Mouse (Mus musculus) layer of hippocampus, adult 2 months (tissue): ENCODE data around the gene Map1lc3b. TPM values are rescaled to one million over a fixed set of nuclear protein-coding genes. Genes with fewer than 3 reads are reported as not detected.

Experiments
- DNase-seq, 2 experiments: peaks; one replicate each; pipeline ENCODE4 v3.0.0; 2022; ENCODE audit warnings: low spot score in 2 of 2
- H3K27ac ChIP-seq: fragments of 200-600 bp; 2 replicates; pipeline ENCODE4 v1.8.1; 2022
- H3K4me3 ChIP-seq: fragments of 200-600 bp; 2 replicates; pipeline ENCODE4 v1.8.1; 2022; ENCODE audit warnings: mild to moderate bottlenecking
- CTCF ChIP-seq: fragments of 200-600 bp; conservative IDR thresholded peaks from 2 replicates; pipeline ENCODE4 v1.8.1; 2022; ENCODE audit warnings: antibody characterized with exemption, mild to moderate bottlenecking, moderate library complexity
- long read RNA-seq, 2 experiments: library from polyadenylated mRNA; stranded (forward); transcript quantifications; one replicate each; pipeline ENCODE4 v2.0.0; 2021; ENCODE audit warnings: borderline mapping rate in 2 of 2
- total RNA-seq, 2 experiments: library from RNA; stranded (reverse); gene quantifications; 2 replicates each; pipeline ENCODE4 v1.2.3; 2021

Gene Map1lc3b
- total RNA-seq, result 100 to 1,000 TPM; 166 to 172 TPM
- long read RNA-seq, experiment 1, full-length matches to known transcripts, result 313 of 317 reads
- long read RNA-seq, experiment 1, partial matches to known transcripts, result 2 of 317 reads
- long read RNA-seq, experiment 1, other reads (novel, unspliced or antisense), result 2 of 317 reads
- long read RNA-seq, experiment 2, full-length matches to known transcripts, result 459 of 471 reads
- long read RNA-seq, experiment 2, partial matches to known transcripts, result 10 of 471 reads
- long read RNA-seq, experiment 2, other reads (novel, unspliced or antisense), result 2 of 471 reads

DNA sequence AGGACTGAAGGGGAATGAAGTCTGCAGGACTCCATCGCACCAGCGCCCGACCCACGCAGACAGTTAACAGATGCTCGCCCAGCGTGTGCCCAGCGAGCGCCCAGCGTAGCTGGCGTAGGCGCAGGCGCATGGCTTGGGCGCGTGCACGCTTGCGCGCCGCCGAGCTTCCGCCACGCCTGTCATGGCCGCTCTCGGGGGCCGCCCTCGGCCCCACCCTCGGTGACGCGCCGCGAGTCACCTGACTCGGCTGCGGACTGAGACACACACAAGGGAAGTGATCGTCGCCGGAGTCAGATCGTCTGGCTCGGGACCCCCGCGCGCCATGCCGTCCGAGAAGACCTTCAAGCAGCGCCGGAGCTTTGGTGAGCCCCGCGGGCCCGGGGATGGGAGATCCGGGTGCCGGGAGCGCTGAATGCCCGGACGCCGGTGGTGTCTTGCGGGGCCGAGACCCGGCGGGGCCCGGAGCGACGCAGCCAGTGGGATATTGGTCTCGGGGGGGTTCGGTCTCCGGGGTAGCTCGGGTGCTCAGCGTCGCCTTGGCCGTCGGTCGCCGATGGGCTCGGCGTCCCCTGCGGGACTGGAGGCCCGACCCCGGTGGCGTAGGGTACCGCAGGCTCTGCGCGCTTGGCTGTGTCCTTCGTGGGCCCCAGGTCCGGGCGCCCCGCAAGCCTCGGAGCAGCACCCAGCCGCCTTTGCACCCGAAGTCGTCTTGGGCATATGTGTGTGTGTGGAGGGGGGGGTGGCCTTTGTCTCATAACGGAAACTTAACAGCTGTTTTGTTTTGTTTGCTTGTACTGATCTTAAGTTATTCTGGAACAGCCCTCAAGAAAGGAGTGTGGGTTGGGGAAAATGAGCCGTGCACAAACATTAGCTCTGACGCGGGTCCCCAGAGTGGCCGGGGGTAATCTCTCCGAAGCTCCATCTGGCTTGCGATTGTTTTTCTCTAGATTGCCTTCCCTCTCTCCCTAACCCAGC is at the start of gene Map1lc3b:
Map1lc3b (plus strand) TSS at position 159 of the 975 bp plus-strand sequence.
- peak; percentile 21; the same call in 1 of the 2 replicates for TF ChIP-seq CTCF
- H3K27ac ChIP-seq, result peak within 1 kb of the TSS; percentile 94
- peak within 1 kb of the TSS; percentile 98 for H3K4me3 ChIP-seq
- DNase-seq, result peak; percentile 95 to 98

DNA sequence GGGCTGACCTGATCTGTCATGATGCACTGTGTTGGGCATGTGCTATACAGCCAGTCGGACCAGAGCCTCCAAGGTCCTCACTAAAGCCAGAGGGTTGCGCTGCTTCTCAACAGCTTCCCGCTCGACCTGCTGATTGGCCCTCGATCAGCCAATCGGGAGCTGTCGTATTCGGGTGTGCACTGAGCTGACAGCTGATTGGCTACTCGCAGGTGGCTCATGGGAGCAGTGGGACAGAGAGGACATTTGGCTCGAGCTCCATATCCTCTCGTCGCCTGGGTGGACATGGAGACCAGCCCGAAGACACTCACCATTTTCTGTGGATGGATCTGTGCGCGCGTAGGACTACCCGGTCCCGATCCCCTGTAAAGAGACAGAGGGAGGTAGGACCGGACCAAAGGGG is 48.3 kb upstream of the Map1lc3b start:
- DNase-seq, result no peak
- TF ChIP-seq CTCF, result no peak
- H3K27ac ChIP-seq, result no peak overlapping the region
- H3K4me3 ChIP-seq, result no peak overlapping the region

DNA sequence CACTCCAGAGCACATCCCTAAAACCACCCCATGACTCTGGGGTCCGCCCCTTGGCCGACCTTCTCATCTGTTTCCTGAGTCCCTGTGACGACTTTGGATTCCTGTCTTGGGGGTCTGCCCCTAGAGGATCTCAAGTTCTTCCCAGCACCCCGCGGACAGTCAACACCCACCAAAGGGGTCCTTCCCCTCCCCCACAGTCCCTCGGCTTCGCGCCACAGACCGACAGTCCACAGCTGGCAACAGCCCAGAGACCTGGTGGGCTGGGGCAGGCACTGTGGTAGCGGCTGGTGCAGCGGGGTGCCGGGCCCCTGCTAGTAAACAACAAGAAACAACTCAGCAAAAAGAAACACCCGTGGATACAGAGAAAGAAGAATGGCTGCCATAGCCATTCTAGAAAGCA is 47.3 kb upstream of the Map1lc3b start:
- DNase-seq, result no peak
- Histone ChIP-seq H3K27ac (no peak overlapping the region), H3K4me3 (no peak overlapping the region)
- no peak for TF ChIP-seq CTCF

DNA sequence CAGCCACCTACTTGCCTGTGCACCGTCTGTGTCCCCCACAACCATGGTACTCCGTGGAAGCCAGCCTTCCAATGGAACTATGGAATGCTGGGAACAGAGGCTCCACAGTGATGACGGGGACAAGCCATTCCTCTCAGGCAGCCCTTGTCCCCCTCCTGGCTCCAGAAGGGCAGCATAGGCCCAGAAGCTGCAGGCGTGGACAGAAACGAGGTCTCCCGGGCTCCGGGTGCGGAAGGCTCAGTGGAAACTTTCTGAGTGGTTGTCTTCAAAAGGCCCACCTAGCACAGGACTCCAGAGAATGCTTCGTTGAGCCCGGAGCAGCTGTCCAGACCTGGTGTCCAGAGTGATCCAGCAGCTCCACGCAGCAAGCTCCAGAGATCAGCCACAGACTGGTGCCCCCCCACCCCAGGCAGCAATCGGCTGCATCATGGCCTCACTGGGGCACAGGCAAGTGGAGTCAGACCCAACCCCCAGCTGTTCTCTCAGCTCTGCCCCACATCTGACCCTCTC is 45.8 kb upstream of the Map1lc3b start, which contains the start of gene 1700018B08Rik:
1700018B08Rik (minus strand) TSS at position 45 of the 510 bp plus-strand sequence.
- no peak for TF ChIP-seq CTCF
- DNase-seq, result no peak
- H3K4me3 ChIP-seq, result no peak within 1 kb of the TSS
- no peak within 1 kb of the TSS for H3K27ac ChIP-seq

DNA sequence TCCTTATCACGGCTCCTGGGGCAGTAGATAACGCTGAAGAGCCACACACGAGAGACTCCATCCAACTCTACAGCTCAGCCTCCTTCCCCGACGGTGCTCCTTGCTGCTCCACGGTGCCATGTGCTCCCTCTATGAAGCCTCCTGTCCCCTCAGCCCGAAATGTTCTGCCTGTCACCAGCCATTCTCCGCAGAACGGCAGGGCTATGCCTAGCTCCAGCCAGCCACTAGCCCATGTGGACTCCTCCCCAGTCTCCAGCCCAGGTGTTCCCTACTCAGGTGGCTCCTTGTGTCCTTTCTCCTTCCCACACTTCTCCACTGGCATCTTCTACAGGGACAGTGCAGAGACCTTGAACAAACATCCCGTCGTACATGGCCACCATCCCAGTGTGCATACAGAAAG is 45.2 kb upstream of the Map1lc3b start:
- H3K27ac ChIP-seq, result no peak overlapping the region
- no peak overlapping the region for H3K4me3 ChIP-seq
- no peak for DNase-seq
- TF ChIP-seq CTCF, result no peak

DNA sequence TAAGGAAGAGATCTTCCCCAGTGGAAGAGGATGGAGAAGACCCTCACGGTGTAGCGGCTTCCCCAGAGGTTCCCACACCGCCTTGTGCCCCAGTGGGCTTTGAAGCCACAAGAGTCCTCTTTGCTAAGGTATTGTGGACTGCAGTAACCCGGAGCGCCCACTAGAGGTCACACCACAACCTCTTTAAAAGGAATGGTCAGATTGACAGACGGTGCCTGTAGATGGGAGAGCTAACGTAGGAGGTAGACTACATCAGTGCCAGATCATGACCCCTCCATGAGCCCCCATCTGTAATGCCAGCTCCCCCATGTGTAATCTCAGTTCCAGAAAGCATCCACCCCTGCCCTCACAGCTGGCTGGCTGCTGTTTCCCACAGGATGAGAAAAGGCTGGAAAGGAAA is 43.0 kb upstream of the Map1lc3b start:
- Histone ChIP-seq H3K4me3 (no peak overlapping the region), H3K27ac (no peak overlapping the region)
- DNase-seq, result peak; percentile 55 to 79
- TF ChIP-seq CTCF, result peak; percentile 96

DNA sequence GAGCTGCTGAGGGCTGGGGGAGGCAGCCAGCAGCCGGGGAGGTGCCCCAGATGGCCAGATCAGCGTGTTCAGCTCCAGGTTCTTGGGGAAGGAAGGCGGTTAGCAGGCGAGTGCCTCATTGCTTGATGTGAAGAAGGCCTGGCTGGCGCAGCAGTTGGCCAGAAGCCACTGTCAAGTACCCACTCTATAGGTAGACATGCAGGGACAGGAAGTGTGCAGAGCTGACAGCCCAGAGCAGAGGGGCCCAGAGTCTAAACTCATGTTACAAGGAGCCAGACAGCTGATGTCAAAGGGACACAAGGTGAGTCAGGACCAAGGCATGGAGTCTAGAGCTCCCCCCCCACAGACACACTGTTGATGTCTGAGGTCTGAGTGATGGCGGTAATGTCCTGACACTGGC is 40.1 kb upstream of the Map1lc3b start:
- DNase-seq, result no peak
- TF ChIP-seq CTCF, result no peak
- Histone ChIP-seq H3K4me3 (no peak overlapping the region), H3K27ac (no peak overlapping the region)

- no peak for TF ChIP-seq CTCF
- H3K4me3 ChIP-seq, result no peak overlapping the region
- no peak overlapping the region for H3K27ac ChIP-seq
- no peak for DNase-seq
These were observed 38.8 kb upstream of the Map1lc3b start for GRCm38 (mm10) chr8:121551065-121551985.

DNA sequence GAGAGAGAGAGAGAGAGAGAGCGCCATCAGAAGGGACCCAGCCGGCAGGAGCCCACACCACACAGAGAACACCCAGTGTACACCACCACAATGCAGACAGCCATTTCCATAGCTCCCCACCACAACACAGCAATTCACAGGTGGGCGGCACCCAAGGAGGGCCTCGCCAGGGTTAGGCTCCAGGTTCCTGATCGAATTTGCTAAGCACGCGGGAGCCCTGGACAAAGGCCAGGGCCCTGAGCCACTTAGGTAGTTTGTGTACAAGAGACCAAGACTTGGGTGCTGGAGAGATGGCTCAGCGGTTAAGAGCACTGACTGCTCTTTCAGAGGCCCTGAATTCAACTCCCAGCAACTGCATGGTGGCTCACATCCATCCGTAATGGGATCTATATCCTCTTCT is 37.7 kb upstream of the Map1lc3b start:
- Histone ChIP-seq H3K27ac (no peak overlapping the region), H3K4me3 (no peak overlapping the region)
- TF ChIP-seq CTCF, result no peak
- DNase-seq, result no peak

- no peak for DNase-seq
- no peak overlapping the region for H3K27ac ChIP-seq
- no peak for TF ChIP-seq CTCF
- H3K4me3 ChIP-seq, result no peak overlapping the region
These were observed 36.2 kb upstream of the Map1lc3b start for GRCm38 (mm10) chr8:121553831-121554475.

- H3K27ac ChIP-seq, result no peak overlapping the region
- no peak for TF ChIP-seq CTCF
- no peak for DNase-seq
These were observed 32.4 kb upstream of the Map1lc3b start for GRCm38 (mm10) chr8:121557746-121558145.

GRCm38 (mm10) chr8:121558538-121558937 is 31.6 kb upstream of the Map1lc3b start:
- DNase-seq, result no peak
- Histone ChIP-seq H3K27ac (no peak overlapping the region), H3K4me3 (no peak overlapping the region)
- TF ChIP-seq CTCF, result peak; percentile 23; the same call in 1 of the 2 replicates

More at GRCm38 (mm10) chr8:121557746-121558145, 32.4 kb upstream of the Map1lc3b start:
- H3K4me3 ChIP-seq, result no peak overlapping the region
